Mouse (Mus musculus): ENCODE measurements around the gene Txndc8. TPM values are rescaled to one million over a fixed set of nuclear protein-coding genes. Genes with fewer than 3 reads are reported as not detected.

Txndc8 gene
- polyA plus RNA-seq, 1 experiment from 2014 or later: not detected

GRCm38 (mm10) chr4:57953796-57954195, 55.1 kb downstream of the Txndc8 start:
- Histone ChIP-seq H3K4me2 (ENCODE audit: low read depth, low read length) (no peak overlapping the region), H3K27ac (ENCODE audit: low read depth, low read length) (no peak overlapping the region), H3K4me3 (ENCODE audit: low read depth, low read length) (no peak overlapping the region), H3K36me3 (ENCODE audit: control insufficient read depth, insufficient read depth, low read length) (peaks cover 15% of the 10 kb centered on the region), H3K9ac (replicated peaks; ENCODE audit: low read depth, low read length) (no peak overlapping the region), H3K9me3 (ENCODE audit: control insufficient read depth, low read length) (no peaks in the 10 kb centered on the region), H3K4me1 (ENCODE audit: control insufficient read depth, insufficient read depth, low read length) (peaks cover 20% of the 10 kb centered on the region), H3K27me3 (ENCODE audit: control insufficient read depth, insufficient read depth, low read length) (no peaks in the 10 kb centered on the region)
- no peak for ATAC-seq (ENCODE audit: low read depth)
- 92% methylated on average over 7 of the region's 7 CpGs for WGBS

GRCm38 (mm10) chr4:57952891-57953290, 56.0 kb downstream of the Txndc8 start:
- 65% methylated on average over 1 of the region's 1 CpGs for WGBS
- peaks cover 15% of the 10 kb centered on the region for H3K36me3 ChIP-seq (ENCODE audit: control insufficient read depth, insufficient read depth, low read length)
- no peak overlapping the region for H3K4me2 ChIP-seq (ENCODE audit: low read depth, low read length)
- no peak overlapping the region for H3K27ac ChIP-seq (ENCODE audit: low read depth, low read length)
- H3K9ac ChIP-seq (replicated peaks; ENCODE audit: low read depth, low read length): no peak overlapping the region
- H3K4me3 ChIP-seq (ENCODE audit: low read depth, low read length): no peak overlapping the region
- ATAC-seq (ENCODE audit: low read depth): no peak
- H3K27me3 ChIP-seq (ENCODE audit: control insufficient read depth, insufficient read depth, low read length): no peaks in the 10 kb centered on the region
- no peaks in the 10 kb centered on the region for H3K9me3 ChIP-seq (ENCODE audit: control insufficient read depth, low read length)
- peaks cover 20% of the 10 kb centered on the region for H3K4me1 ChIP-seq (ENCODE audit: control insufficient read depth, insufficient read depth, low read length)

GRCm38 (mm10) chr4:57952416-57952815, 56.5 kb downstream of the Txndc8 start:
- Histone ChIP-seq H3K27me3 (ENCODE audit: control insufficient read depth, insufficient read depth, low read length) (no peaks in the 10 kb centered on the region), H3K4me2 (ENCODE audit: low read depth, low read length) (no peak overlapping the region), H3K9me3 (ENCODE audit: control insufficient read depth, low read length) (no peaks in the 10 kb centered on the region), H3K9ac (replicated peaks; ENCODE audit: low read depth, low read length) (no peak overlapping the region), H3K4me1 (ENCODE audit: control insufficient read depth, insufficient read depth, low read length) (peaks cover 20% of the 10 kb centered on the region), H3K27ac (ENCODE audit: low read depth, low read length) (no peak overlapping the region), H3K36me3 (ENCODE audit: control insufficient read depth, insufficient read depth, low read length) (peaks cover 15% of the 10 kb centered on the region), H3K4me3 (ENCODE audit: low read depth, low read length) (no peak overlapping the region)
- 94% methylated on average over 3 of the region's 3 CpGs for WGBS
- ATAC-seq (ENCODE audit: low read depth): no peak

- Histone ChIP-seq H3K9me3 (ENCODE audit: control insufficient read depth, low read length) (no peaks in the 10 kb centered on the region), H3K4me1 (ENCODE audit: control insufficient read depth, insufficient read depth, low read length) (peaks cover 11% of the 10 kb centered on the region), H3K9ac (replicated peaks; ENCODE audit: low read depth, low read length) (no peak overlapping the region), H3K36me3 (ENCODE audit: control insufficient read depth, insufficient read depth, low read length) (peaks cover 15% of the 10 kb centered on the region), H3K4me3 (ENCODE audit: low read depth, low read length) (no peak overlapping the region), H3K27me3 (ENCODE audit: control insufficient read depth, insufficient read depth, low read length) (no peaks in the 10 kb centered on the region), H3K27ac (ENCODE audit: low read depth, low read length) (no peak overlapping the region), H3K4me2 (ENCODE audit: low read depth, low read length) (no peak overlapping the region)
- WGBS: 95% methylated on average over 6 of the region's 6 CpGs
- ATAC-seq (ENCODE audit: low read depth): no peak
These were observed 59.1 kb downstream of the Txndc8 start for GRCm38 (mm10) chr4:57949866-57950265.

- peaks cover 15% of the 10 kb centered on the region for H3K36me3 ChIP-seq (ENCODE audit: control insufficient read depth, insufficient read depth, low read length)
- no peaks in the 10 kb centered on the region for H3K27me3 ChIP-seq (ENCODE audit: control insufficient read depth, insufficient read depth, low read length)
- H3K4me1 ChIP-seq (ENCODE audit: control insufficient read depth, insufficient read depth, low read length): no peaks in the 10 kb centered on the region
- no peak overlapping the region for H3K4me3 ChIP-seq (ENCODE audit: low read depth, low read length)
- H3K9ac ChIP-seq (replicated peaks; ENCODE audit: low read depth, low read length): no peak overlapping the region
- WGBS: 98% methylated on average over 4 of the region's 4 CpGs
- H3K4me2 ChIP-seq (ENCODE audit: low read depth, low read length): no peak overlapping the region
- H3K27ac ChIP-seq (ENCODE audit: low read depth, low read length): no peak overlapping the region
- no peak for ATAC-seq (ENCODE audit: low read depth)
- H3K9me3 ChIP-seq (ENCODE audit: control insufficient read depth, low read length): no peaks in the 10 kb centered on the region
These were observed 61.4 kb downstream of the Txndc8 start for GRCm38 (mm10) chr4:57947476-57947875.

GRCm38 (mm10) chr4:57947036-57947435, 61.9 kb downstream of the Txndc8 start:
- no peak overlapping the region for H3K4me3 ChIP-seq (ENCODE audit: low read depth, low read length)
- H3K27ac ChIP-seq (ENCODE audit: low read depth, low read length): no peak overlapping the region
- WGBS: 90% methylated on average over 10 of the region's 10 CpGs
- peaks cover 15% of the 10 kb centered on the region for H3K36me3 ChIP-seq (ENCODE audit: control insufficient read depth, insufficient read depth, low read length)
- H3K4me1 ChIP-seq (ENCODE audit: control insufficient read depth, insufficient read depth, low read length): no peaks in the 10 kb centered on the region
- H3K27me3 ChIP-seq (ENCODE audit: control insufficient read depth, insufficient read depth, low read length): no peaks in the 10 kb centered on the region
- no peaks in the 10 kb centered on the region for H3K9me3 ChIP-seq (ENCODE audit: control insufficient read depth, low read length)
- ATAC-seq (ENCODE audit: low read depth): no peak
- no peak overlapping the region for H3K9ac ChIP-seq (replicated peaks; ENCODE audit: low read depth, low read length)
- H3K4me2 ChIP-seq (ENCODE audit: low read depth, low read length): no peak overlapping the region

- 95% methylated on average over 2 of the region's 2 CpGs for whole genome bisulfite sequencing
These were observed 66.0 kb downstream of the Txndc8 start for GRCm38 (mm10) chr4:57942892-57943291.

GRCm38 (mm10) chr4:57940631-57941030, 68.3 kb downstream of the Txndc8 start:
- WGBS: 91% methylated on average over 4 of the region's 4 CpGs
- H3K36me3 ChIP-seq (ENCODE audit: control insufficient read depth, insufficient read depth, low read length): no peaks in the 10 kb centered on the region
- ATAC-seq (ENCODE audit: low read depth): no peak
- H3K27ac ChIP-seq (ENCODE audit: low read depth, low read length): no peak overlapping the region
- H3K9ac ChIP-seq (replicated peaks; ENCODE audit: low read depth, low read length): no peak overlapping the region
- H3K9me3 ChIP-seq (ENCODE audit: control insufficient read depth, low read length): no peaks in the 10 kb centered on the region
- no peak overlapping the region for H3K4me2 ChIP-seq (ENCODE audit: low read depth, low read length)
- H3K4me3 ChIP-seq (ENCODE audit: low read depth, low read length): no peak overlapping the region
- H3K27me3 ChIP-seq (ENCODE audit: control insufficient read depth, insufficient read depth, low read length): no peaks in the 10 kb centered on the region
- H3K4me1 ChIP-seq (ENCODE audit: control insufficient read depth, insufficient read depth, low read length): no peaks in the 10 kb centered on the region

More at GRCm38 (mm10) chr4:57942892-57943291, 66.0 kb downstream of the Txndc8 start:
- no peaks in the 10 kb centered on the region for H3K36me3 ChIP-seq (ENCODE audit: control insufficient read depth, insufficient read depth, low read length)
- H3K4me3 ChIP-seq (ENCODE audit: low read depth, low read length): no peak overlapping the region
- no peak for ATAC-seq (ENCODE audit: low read depth)
- no peak overlapping the region for H3K27ac ChIP-seq (ENCODE audit: low read depth, low read length)
- H3K9ac ChIP-seq (replicated peaks; ENCODE audit: low read depth, low read length): no peak overlapping the region
- no peaks in the 10 kb centered on the region for H3K9me3 ChIP-seq (ENCODE audit: control insufficient read depth, low read length)
- no peaks in the 10 kb centered on the region for H3K4me1 ChIP-seq (ENCODE audit: control insufficient read depth, insufficient read depth, low read length)
- H3K27me3 ChIP-seq (ENCODE audit: control insufficient read depth, insufficient read depth, low read length): no peaks in the 10 kb centered on the region
- no peak overlapping the region for H3K4me2 ChIP-seq (ENCODE audit: low read depth, low read length)

- Histone ChIP-seq H3K9me3 (ENCODE audit: control insufficient read depth, low read length) (no peaks in the 10 kb centered on the region; the same call in 1 of the 2 replicates), H3K36me3 (ENCODE audit: control insufficient read depth, insufficient read depth, low read length) (no peaks in the 10 kb centered on the region), H3K27ac (ENCODE audit: low read depth, low read length) (no peak overlapping the region), H3K4me2 (ENCODE audit: low read depth, low read length) (no peak overlapping the region), H3K9ac (replicated peaks; ENCODE audit: low read depth, low read length) (no peak overlapping the region), H3K4me3 (ENCODE audit: low read depth, low read length) (no peak overlapping the region), H3K4me1 (ENCODE audit: control insufficient read depth, insufficient read depth, low read length) (no peaks in the 10 kb centered on the region), H3K27me3 (ENCODE audit: control insufficient read depth, insufficient read depth, low read length) (no peaks in the 10 kb centered on the region)
- no peak for ATAC-seq (ENCODE audit: low read depth)
- WGBS: 90% methylated on average over 6 of the region's 6 CpGs
These were observed 71.6 kb downstream of the Txndc8 start for GRCm38 (mm10) chr4:57937292-57937691.
